Mouse (Mus musculus) CH12.LX (cell line): ENCODE data around the gene Rbpms2.

Source experiments
- CTCF ChIP-seq, 2 experiments: IDR thresholded peaks in 1 of 2; conservative IDR thresholded peaks in 1 of 2; 2 replicates each; pipeline ENCODE4 v1.5.1; 2011 to 2012; ENCODE audit warnings: low read depth in 2 of 2, low read length in 2 of 2, improper control_type of control experiment in 1 of 2, inconsistent platforms in 1 of 2, mild to moderate bottlenecking in 1 of 2, moderate library complexity in 1 of 2
- POLR2A ChIP-seq: IDR thresholded peaks from 2 replicates; pipeline ENCODE4 v1.6.1; 2011; ENCODE audit warnings: low read depth, mild to moderate bottlenecking, improper control_type of control experiment, low read length
- USF1 ChIP-seq: IDR thresholded peaks from 2 replicates; pipeline ENCODE4 v1.6.1; 2014; ENCODE audit warnings: low read depth, mild to moderate bottlenecking, inconsistent platforms, low read length, improper control_type of control experiment

GRCm38 (mm10) chr9:65661493-65661892, 32.0 kb downstream of the Rbpms2 start:
- no peak for TF ChIP-seq CTCF (conservative IDR thresholded peaks at IDR 0.05 in 1 of 2, IDR thresholded peaks at IDR 0.05 in 1 of 2; ENCODE audit: low read depth in 2 of 2, low read length in 2 of 2)
- no peak for TF ChIP-seq POLR2A
- TF ChIP-seq USF1: no peak
